Mouse (Mus musculus) left cerebral cortex, adult 9 months (tissue): Measurements from ENCODE around the gene Crisp3.
"Not testable (repeated sequence)": the region's sequence is repeated elsewhere in the genome, so short reads cannot be mapped to it uniquely, and the experiment has no call there.

Source experiments
- DNase-seq, 2 experiments: peaks; one replicate each; pipeline ENCODE4 v3.0.0; 2022; ENCODE audit warnings: low spot score in 2 of 2

The Crisp3 gene

DNA sequence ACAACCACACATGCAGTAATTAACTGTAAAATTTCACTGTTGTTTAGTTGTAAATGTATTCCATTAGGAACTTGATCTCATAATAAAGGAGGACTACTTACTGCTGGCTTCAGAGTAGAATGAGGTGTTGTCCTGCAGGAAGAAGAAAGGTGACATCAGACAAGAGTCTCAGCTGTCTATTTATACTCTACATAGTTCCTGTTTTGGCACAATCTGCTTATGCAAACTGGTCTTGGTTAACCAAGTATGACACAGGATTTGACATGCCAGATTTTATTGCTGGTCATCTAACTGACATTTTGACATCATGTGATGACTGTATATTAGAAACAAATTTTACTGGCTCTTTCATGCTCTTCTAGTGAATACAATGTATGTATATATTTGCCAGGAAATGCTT is at the start of gene Crisp3:
TSS of gene Crisp3 (minus strand) at position 154 of the 400 bp plus-strand sequence.
- no peak for DNase-seq

DNA sequence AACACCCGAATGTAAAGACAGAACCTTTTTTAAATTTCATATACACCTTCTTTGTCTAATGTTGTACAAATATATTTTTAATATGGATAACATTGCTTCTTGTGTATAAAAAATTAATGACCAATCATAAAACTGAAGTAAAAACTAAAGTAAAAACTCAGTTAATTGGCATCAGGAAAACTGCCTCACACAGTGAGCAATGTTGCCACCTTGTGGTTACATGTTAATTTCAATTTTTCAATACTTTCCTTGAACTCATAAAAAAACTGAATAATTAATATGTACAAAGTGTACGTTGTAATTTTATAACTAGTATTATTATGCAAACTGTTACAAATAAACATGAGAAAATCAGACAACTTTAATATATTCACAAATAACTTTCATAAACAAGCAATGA is 43.3 kb upstream of the Crisp3 start:
- no peak for DNase-seq

- DNase-seq: no peak
Measured at GRCm38 (mm10) chr17:40275519-40275918, 33.4 kb upstream of the Crisp3 start.

GRCm38 (mm10) chr17:40274906-40275470 is 32.9 kb upstream of the Crisp3 start:
- no peak for DNase-seq

DNA sequence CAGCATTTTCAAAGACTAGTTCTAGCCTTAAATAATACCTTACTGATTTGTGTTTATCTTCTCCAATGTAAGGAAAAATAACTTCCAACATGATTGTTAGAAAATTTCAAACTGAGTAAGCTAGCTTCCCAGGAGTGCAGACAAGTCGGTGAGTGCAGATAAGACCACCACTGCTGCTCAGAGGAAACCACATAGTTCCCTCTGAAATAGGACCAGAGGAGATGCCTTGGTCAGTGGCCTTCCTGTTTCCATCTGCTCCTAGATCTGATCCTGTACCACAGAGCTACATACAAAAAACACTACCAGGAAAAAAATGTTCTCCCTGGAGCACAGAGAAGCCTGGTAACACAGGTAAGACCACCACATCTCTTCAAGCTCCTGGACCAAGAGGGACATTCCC is 10.4 kb upstream of the Crisp3 start:
- DNase-seq: no peak

- no peak for DNase-seq
Measured at GRCm38 (mm10) chr17:40208540-40208939, 33.5 kb downstream of the Crisp3 start, which contains the start of gene Pgk2. Gene Pgk2, minus strand, starts transcription at chr17:40208640.

DNA sequence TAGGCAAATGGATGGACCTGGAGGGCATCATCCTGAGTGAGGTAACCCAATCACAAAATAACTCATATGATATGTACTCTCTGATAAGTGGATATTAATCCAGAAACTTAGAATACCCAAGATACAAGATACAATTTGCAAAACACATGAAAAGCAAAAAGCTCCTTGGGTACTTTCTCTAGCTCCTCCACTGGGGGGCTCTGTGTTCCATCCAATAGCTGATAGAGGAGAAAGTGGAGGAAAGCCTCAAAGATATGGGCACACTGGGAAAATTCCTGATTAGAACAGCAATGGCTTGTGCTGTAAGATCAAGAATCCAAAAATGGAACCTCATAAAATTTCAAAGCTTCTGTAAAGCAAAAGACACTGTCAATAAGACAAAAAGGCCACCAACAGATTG is 40.3 kb downstream of the Crisp3 start:
- DNase-seq: not testable (repeated sequence)

GRCm38 (mm10) chr17:40190192-40190591 is 51.9 kb downstream of the Crisp3 start:
- DNase-seq: not testable (repeated sequence)
